Mouse (Mus musculus) kidney, embryonic 16.5 days (tissue): ENCODE results near the gene Atp10a. TPM values are rescaled to one million over a fixed set of nuclear protein-coding genes. Genes with fewer than 3 reads are reported as not detected.

ENCODE experiments used
- ATAC-seq: fragments of 200-750 bp; cut with Nextera tagmentation; 2 replicates; pipeline ENCODE4 v1.8.0; 2017; ENCODE audit warnings: moderate TSS enrichment; ENCODE audit not compliant: low FRiP score, low TSS enrichment
- H3K27ac ChIP-seq: fragments of 300-500 bp; sonication (generic); 2 replicates; pipeline ENCODE4 v1.5.1; 2014; ENCODE audit warnings: low read length
- H3K27me3 ChIP-seq: fragments of 300-500 bp; sonication (generic); 2 replicates; pipeline ENCODE4 v1.6.1; 2014; ENCODE audit warnings: low read length, control low read depth, mixed read lengths; ENCODE audit not compliant: insufficient read depth
- H3K36me3 ChIP-seq: fragments of 300-500 bp; sonication (generic); 2 replicates; pipeline ENCODE4 v1.6.1; 2014; ENCODE audit warnings: low read length, control low read depth, mixed read lengths; ENCODE audit not compliant: insufficient read depth
- H3K4me1 ChIP-seq: fragments of 300-500 bp; sonication (generic); 2 replicates; pipeline ENCODE4 v1.6.1; 2014; ENCODE audit warnings: low read length, control low read depth, mixed read lengths; ENCODE audit not compliant: insufficient read depth
- H3K4me2 ChIP-seq: fragments of 300-500 bp; sonication (generic); replicated peaks from 2 replicates; pipeline ENCODE4 v1.6.1; 2014; ENCODE audit warnings: low read depth, low read length
- H3K4me3 ChIP-seq: fragments of 300-500 bp; sonication (generic); 2 replicates; pipeline ENCODE4 v1.5.1; 2014; ENCODE audit warnings: mild to moderate bottlenecking, low read length
- H3K9ac ChIP-seq: fragments of 300-500 bp; sonication (generic); replicated peaks from 2 replicates; pipeline ENCODE4 v1.6.1; 2014; ENCODE audit warnings: low read length
- H3K9me3 ChIP-seq: fragments of 300-500 bp; sonication (generic); 2 replicates; pipeline ENCODE4 v1.6.1; 2016; ENCODE audit warnings: low read length, control low read depth
- WGBS: fragments of 180-500 bp; shearing (Covaris S2); extraction: QIAGEN DNeasy Blood & Tissue Kit; methylation state at CpG from one replicate; pipeline ENCODE4 v1.1.7; 2014; 5-methylcytosine and 5-hydroxymethylcytosine counted together
- polyA plus RNA-seq: library from polyadenylated mRNA; unstranded; fragments of >200 nt; fragmentation: Nextera tagmentation; extraction: Ambion mirVana; gene quantifications from 2 replicates; pipeline ENCODE4 v1.2.1, GENCODE M21; 2015

Atp10a gene
- polyA plus RNA-seq, 1 experiment from 2014 or later, result 4.0 TPM

GRCm38 (mm10) chr7:58686573-58686972 is 30.6 kb downstream of the Atp10a start:
- no peaks in the 10 kb centered on the region for H3K4me1 ChIP-seq
- H3K27ac ChIP-seq, result no peak overlapping the region
- no peaks in the 10 kb centered on the region for H3K9me3 ChIP-seq
- no peaks in the 10 kb centered on the region for H3K36me3 ChIP-seq
- peak; percentile 31; the same call in 1 of the 2 replicates for ATAC-seq
- H3K4me3 ChIP-seq, result no peak overlapping the region
- WGBS, result 35% methylated on average over 5 of the region's 5 CpGs
- no peak overlapping the region for H3K9ac ChIP-seq
- no peak overlapping the region for H3K4me2 ChIP-seq
- H3K27me3 ChIP-seq, result no peaks in the 10 kb centered on the region

- H3K9ac ChIP-seq, result no peak overlapping the region
- no peak overlapping the region for H3K4me2 ChIP-seq
- H3K36me3 ChIP-seq, result no peaks in the 10 kb centered on the region
- H3K9me3 ChIP-seq, result no peaks in the 10 kb centered on the region
- no peak for ATAC-seq
- no peaks in the 10 kb centered on the region for H3K4me1 ChIP-seq
- H3K27me3 ChIP-seq, result no peaks in the 10 kb centered on the region
- WGBS, result 87% methylated on average over 2 of the region's 2 CpGs
- no peak overlapping the region for H3K4me3 ChIP-seq
- no peak overlapping the region for H3K27ac ChIP-seq
Observed at GRCm38 (mm10) chr7:58686997-58687396, 31.0 kb downstream of the Atp10a start.

- no peak overlapping the region for H3K4me2 ChIP-seq
- H3K4me1 ChIP-seq, result no peaks in the 10 kb centered on the region
- ATAC-seq, result no peak
- H3K27me3 ChIP-seq, result no peaks in the 10 kb centered on the region
- WGBS, result 78% methylated on average over 6 of the region's 6 CpGs
- no peaks in the 10 kb centered on the region for H3K36me3 ChIP-seq
- no peak overlapping the region for H3K27ac ChIP-seq
- no peak overlapping the region for H3K9ac ChIP-seq
- no peaks in the 10 kb centered on the region for H3K9me3 ChIP-seq
- no peak overlapping the region for H3K4me3 ChIP-seq
Observed at GRCm38 (mm10) chr7:58690069-58690923, 34.3 kb downstream of the Atp10a start.

- no peak overlapping the region for H3K9ac ChIP-seq
- no peak overlapping the region for H3K4me3 ChIP-seq
- 77% methylated on average over 6 of the region's 6 CpGs for WGBS
- ATAC-seq, result no peak
- no peak overlapping the region for H3K27ac ChIP-seq
- no peak overlapping the region for H3K4me2 ChIP-seq
- H3K4me1 ChIP-seq, result no peaks in the 10 kb centered on the region
- no peaks in the 10 kb centered on the region for H3K36me3 ChIP-seq
- no peaks in the 10 kb centered on the region for H3K9me3 ChIP-seq
- no peaks in the 10 kb centered on the region for H3K27me3 ChIP-seq
Observed at GRCm38 (mm10) chr7:58690997-58691596, 35.1 kb downstream of the Atp10a start.

- Histone ChIP-seq H3K9ac (no peak overlapping the region), H3K9me3 (no peaks in the 10 kb centered on the region), H3K36me3 (no peaks in the 10 kb centered on the region), H3K4me1 (no peaks in the 10 kb centered on the region), H3K4me2 (no peak overlapping the region), H3K27ac (no peak overlapping the region), H3K27me3 (no peaks in the 10 kb centered on the region), H3K4me3 (no peak overlapping the region)
- no peak for ATAC-seq
- 80% methylated on average over 2 of the region's 2 CpGs for WGBS
Observed at GRCm38 (mm10) chr7:58692704-58693103, 36.7 kb downstream of the Atp10a start.

- Histone ChIP-seq H3K9ac (no peak overlapping the region), H3K4me1 (no peaks in the 10 kb centered on the region), H3K27ac (no peak overlapping the region), H3K4me2 (no peak overlapping the region), H3K9me3 (no peaks in the 10 kb centered on the region), H3K36me3 (no peaks in the 10 kb centered on the region), H3K4me3 (no peak overlapping the region), H3K27me3 (no peaks in the 10 kb centered on the region)
- 62% methylated on average over 3 of the region's 3 CpGs for WGBS
- no peak for ATAC-seq
Observed at GRCm38 (mm10) chr7:58693342-58693741, 37.4 kb downstream of the Atp10a start.

- Histone ChIP-seq H3K9me3 (no peaks in the 10 kb centered on the region), H3K27me3 (no peaks in the 10 kb centered on the region), H3K4me3 (no peak overlapping the region), H3K4me2 (no peak overlapping the region), H3K9ac (no peak overlapping the region), H3K27ac (no peak overlapping the region), H3K4me1 (no peaks in the 10 kb centered on the region), H3K36me3 (no peaks in the 10 kb centered on the region)
- ATAC-seq, result no peak
- 85% methylated on average over 1 of the region's 1 CpGs for WGBS
Observed at GRCm38 (mm10) chr7:58695661-58696060, 39.7 kb downstream of the Atp10a start.

- H3K27ac ChIP-seq, result no peak overlapping the region
- no peak overlapping the region for H3K4me2 ChIP-seq
- no peaks in the 10 kb centered on the region for H3K36me3 ChIP-seq
- H3K9ac ChIP-seq, result no peak overlapping the region
- no peaks in the 10 kb centered on the region for H3K4me1 ChIP-seq
- WGBS, result 66% methylated on average over 2 of the region's 2 CpGs
- no peaks in the 10 kb centered on the region for H3K9me3 ChIP-seq
- H3K4me3 ChIP-seq, result no peak overlapping the region
- no peaks in the 10 kb centered on the region for H3K27me3 ChIP-seq
- ATAC-seq, result no peak
Observed at GRCm38 (mm10) chr7:58697092-58697491, 41.1 kb downstream of the Atp10a start.

- Histone ChIP-seq H3K36me3 (no peaks in the 10 kb centered on the region), H3K4me3 (no peak overlapping the region), H3K9ac (no peak overlapping the region), H3K4me2 (no peak overlapping the region), H3K27me3 (no peaks in the 10 kb centered on the region), H3K27ac (no peak overlapping the region), H3K9me3 (no peaks in the 10 kb centered on the region), H3K4me1 (no peaks in the 10 kb centered on the region)
- 87% methylated on average over 7 of the region's 7 CpGs for WGBS
- no peak for ATAC-seq
Observed at GRCm38 (mm10) chr7:58698738-58699442, 42.9 kb downstream of the Atp10a start.

- no peak overlapping the region for H3K27ac ChIP-seq
- H3K4me2 ChIP-seq, result no peak overlapping the region
- 93% methylated on average over 4 of the region's 4 CpGs for WGBS
Observed at GRCm38 (mm10) chr7:58701311-58701710, 45.3 kb downstream of the Atp10a start.

More at GRCm38 (mm10) chr7:58701311-58701710, 45.3 kb downstream of the Atp10a start:
- no peak for ATAC-seq
- Histone ChIP-seq H3K9ac (no peak overlapping the region), H3K27me3 (no peaks in the 10 kb centered on the region), H3K4me3 (no peak overlapping the region), H3K36me3 (no peaks in the 10 kb centered on the region), H3K4me1 (no peaks in the 10 kb centered on the region), H3K9me3 (no peaks in the 10 kb centered on the region)
